Mouse (Mus musculus) intestine, postnatal 0 days (tissue): ENCODE measurements around the gene Saxo1. TPM values are rescaled to one million over a fixed set of nuclear protein-coding genes. Genes with fewer than 3 reads are reported as not detected.

ENCODE experiments used
- ATAC-seq: fragments of 200-750 bp; cut with Nextera tagmentation; 2 replicates; pipeline ENCODE4 v1.8.0; 2017; ENCODE audit warnings: mild to moderate bottlenecking, moderate TSS enrichment, moderate library complexity
- H3K27ac ChIP-seq: fragments of 300-500 bp; sonication (generic); 2 replicates; pipeline ENCODE4 v1.5.1; 2014; ENCODE audit warnings: mild to moderate bottlenecking, low read depth, low read length, moderate library complexity
- H3K27me3 ChIP-seq: fragments of 300-500 bp; sonication (generic); replicated peaks from 2 replicates; pipeline ENCODE4 v1.6.1; 2014; ENCODE audit warnings: low read length, mixed read lengths; ENCODE audit not compliant: control insufficient read depth, insufficient read depth
- H3K36me3 ChIP-seq: fragments of 300-500 bp; sonication (generic); 2 replicates; pipeline ENCODE4 v1.6.1; 2014; ENCODE audit warnings: mild to moderate bottlenecking, moderate library complexity; ENCODE audit not compliant: control insufficient read depth, insufficient read depth
- H3K4me1 ChIP-seq: fragments of 300-500 bp; sonication (generic); replicated peaks from 2 replicates; pipeline ENCODE4 v1.6.1; 2014; ENCODE audit warnings: antibody characterized with exemption, low read length, mixed read lengths; ENCODE audit not compliant: control insufficient read depth, insufficient read depth
- H3K4me2 ChIP-seq: fragments of 300-500 bp; sonication (generic); replicated peaks from 2 replicates; pipeline ENCODE4 v1.6.1; 2014; ENCODE audit warnings: low read depth, mild to moderate bottlenecking, moderate library complexity
- H3K4me3 ChIP-seq: fragments of 300-500 bp; sonication (generic); 2 replicates; pipeline ENCODE4 v1.5.1; 2014; ENCODE audit warnings: low read depth, low read length
- H3K9ac ChIP-seq: fragments of 300-500 bp; sonication (generic); 2 replicates; pipeline ENCODE4 v1.6.1; 2014; ENCODE audit warnings: mild to moderate bottlenecking, low read depth, low read length
- H3K9me3 ChIP-seq: fragments of 300-500 bp; sonication (generic); 2 replicates; pipeline ENCODE4 v1.6.1; 2016; ENCODE audit warnings: mixed run types; ENCODE audit not compliant: control insufficient read depth
- CTCF ChIP-seq: sonication (generic); IDR thresholded peaks from 2 replicates; pipeline ENCODE4 v1.5.1; 2016; ENCODE audit warnings: low read depth, mild to moderate bottlenecking, control low read depth, antibody characterized with exemption, moderate library complexity
- WGBS: fragments of 180-500 bp; shearing (Covaris S2); extraction: QIAGEN DNeasy Blood & Tissue Kit; methylation state at CpG from one replicate; pipeline ENCODE4 v1.1.7; 2014; 5-methylcytosine and 5-hydroxymethylcytosine counted together
- polyA plus RNA-seq: library from polyadenylated mRNA; unstranded; fragments of >200 nt; fragmentation: Nextera tagmentation; extraction: Ambion mirVana; gene quantifications from 2 replicates; pipeline ENCODE4 v1.2.1, GENCODE M21; 2015

Gene Saxo1
- polyA plus RNA-seq, 1 experiment from 2014 or later = not detected

DNA sequence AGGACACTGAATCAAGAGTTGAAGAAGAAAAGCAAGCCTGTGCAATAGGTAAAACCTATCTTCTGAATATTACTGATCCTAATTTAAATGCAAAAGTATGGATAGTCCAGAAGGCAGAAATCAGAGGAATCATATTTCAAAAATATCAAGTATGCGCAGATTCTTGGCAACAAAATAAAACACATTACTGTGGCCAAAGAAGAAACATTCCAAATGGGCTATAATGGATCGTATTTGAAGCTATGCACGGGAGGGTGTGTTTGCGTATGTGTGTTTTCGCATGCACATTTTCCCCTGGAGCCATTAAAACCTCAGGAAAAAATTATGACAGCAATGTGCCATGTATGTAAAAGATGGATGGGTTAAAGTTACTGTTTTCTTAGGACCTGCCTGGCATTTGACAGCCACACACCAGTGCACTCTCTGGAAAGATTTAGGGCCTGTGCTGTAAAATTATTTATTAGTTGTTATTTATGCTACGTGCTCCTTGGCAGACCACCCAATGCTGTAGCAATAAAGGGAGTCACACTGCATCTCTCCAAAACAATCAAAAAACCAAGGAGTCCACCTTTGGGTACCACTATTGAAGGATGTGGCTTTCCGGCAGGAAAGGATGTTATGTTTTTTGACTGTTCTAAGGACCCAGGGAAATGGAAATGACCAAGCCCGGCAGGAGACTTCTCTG is 24.6 kb downstream of the Saxo1 start:
- no peak overlapping the region for H3K27ac ChIP-seq
- no peak overlapping the region for H3K9ac ChIP-seq
- H3K4me1 ChIP-seq = no peaks in the 10 kb centered on the region
- no peak overlapping the region for H3K4me3 ChIP-seq
- H3K4me2 ChIP-seq = no peak overlapping the region
- WGBS = 73% methylated on average over 8 of the region's 8 CpGs
- no peak for ATAC-seq
- no peaks in the 10 kb centered on the region for H3K27me3 ChIP-seq
- H3K9me3 ChIP-seq = no peaks in the 10 kb centered on the region
- TF ChIP-seq CTCF = no peak
- H3K36me3 ChIP-seq = no peaks in the 10 kb centered on the region

DNA sequence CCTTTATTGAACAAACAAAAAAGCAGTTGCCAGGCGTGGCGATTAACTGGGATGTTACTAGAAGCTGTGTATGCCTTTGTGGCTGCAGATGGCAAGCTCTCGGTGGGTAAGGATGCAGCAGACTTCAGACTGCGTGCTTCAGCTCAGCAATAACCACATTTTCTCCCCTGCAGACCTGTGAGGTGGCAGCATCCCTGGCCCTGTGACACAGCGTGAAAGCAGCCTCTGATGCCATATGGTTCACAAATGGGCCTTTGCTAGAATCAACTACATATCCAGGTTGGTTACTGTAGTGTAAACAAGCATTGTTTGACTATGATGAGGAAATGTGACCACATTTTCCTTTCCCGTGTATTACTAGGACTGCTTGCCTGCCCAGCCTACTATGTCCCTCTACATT is 29.0 kb downstream of the Saxo1 start:
- no peak overlapping the region for H3K4me3 ChIP-seq
- no peak overlapping the region for H3K9ac ChIP-seq
- no peaks in the 10 kb centered on the region for H3K27me3 ChIP-seq
- WGBS = 75% methylated on average over 6 of the region's 6 CpGs
- no peaks in the 10 kb centered on the region for H3K4me1 ChIP-seq
- no peak overlapping the region for H3K27ac ChIP-seq
- H3K4me2 ChIP-seq = no peak overlapping the region
- ATAC-seq = no peak
- H3K36me3 ChIP-seq = no peaks in the 10 kb centered on the region
- no peaks in the 10 kb centered on the region for H3K9me3 ChIP-seq
- no peak for TF ChIP-seq CTCF

GRCm38 (mm10) chr4:86527162-86528136 is 30.7 kb downstream of the Saxo1 start:
- Histone ChIP-seq H3K27me3 (no peaks in the 10 kb centered on the region), H3K27ac (no peak overlapping the region), H3K4me3 (no peak overlapping the region), H3K4me1 (no peaks in the 10 kb centered on the region), H3K36me3 (no peaks in the 10 kb centered on the region), H3K9ac (no peak overlapping the region), H3K9me3 (no peaks in the 10 kb centered on the region), H3K4me2 (no peak overlapping the region)
- 66% methylated on average over 11 of the region's 11 CpGs for WGBS
- TF ChIP-seq CTCF = no peak
- no peak for ATAC-seq

DNA sequence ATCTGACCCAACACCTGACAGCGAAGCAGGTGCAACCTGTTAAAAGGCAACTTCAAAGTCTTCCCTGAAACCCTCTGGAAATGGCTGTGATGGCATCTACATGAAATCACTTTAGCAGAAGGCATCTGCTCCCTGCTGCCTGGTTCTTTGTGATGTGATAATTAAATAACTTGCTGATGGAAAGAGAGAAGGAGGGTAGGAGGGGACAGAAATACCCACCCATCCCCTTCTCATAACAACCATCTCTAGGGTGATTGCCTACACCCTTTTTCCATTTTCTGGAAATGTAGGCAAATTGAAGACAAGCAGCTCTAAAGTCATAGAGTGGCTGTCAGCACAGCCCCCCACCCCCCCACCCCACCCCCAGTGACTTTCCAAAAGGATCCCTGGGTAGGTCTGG is 33.6 kb downstream of the Saxo1 start:
- Histone ChIP-seq H3K4me3 (no peak overlapping the region), H3K27ac (no peak overlapping the region), H3K36me3 (no peaks in the 10 kb centered on the region), H3K4me1 (no peaks in the 10 kb centered on the region), H3K9me3 (no peaks in the 10 kb centered on the region), H3K4me2 (no peak overlapping the region), H3K9ac (no peak overlapping the region), H3K27me3 (no peaks in the 10 kb centered on the region)
- WGBS = 91% methylated on average over 1 of the region's 1 CpGs
- ATAC-seq = no peak
- TF ChIP-seq CTCF = no peak

DNA sequence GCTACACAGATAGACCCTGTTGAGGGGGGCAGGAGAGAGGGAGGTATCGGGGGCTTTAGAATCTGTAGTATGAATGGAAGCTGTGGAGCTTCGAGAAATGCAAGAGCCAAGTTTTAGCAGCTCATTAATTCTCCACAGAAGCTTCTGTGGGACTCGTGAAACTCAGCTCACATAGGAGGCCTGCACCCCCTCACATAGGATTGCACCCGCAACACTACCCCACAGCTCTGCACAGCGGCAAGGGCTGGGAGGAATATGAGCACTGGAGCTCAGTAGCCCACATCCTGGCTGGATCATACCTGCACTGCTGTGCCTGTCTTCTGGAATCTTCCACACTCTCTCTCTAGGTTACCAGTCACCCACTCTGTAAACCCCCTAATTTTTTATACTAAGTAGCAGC is 34.4 kb downstream of the Saxo1 start:
- ATAC-seq = no peak
- no peak overlapping the region for H3K4me3 ChIP-seq
- no peaks in the 10 kb centered on the region for H3K27me3 ChIP-seq
- H3K9ac ChIP-seq = no peak overlapping the region
- TF ChIP-seq CTCF = no peak
- no peaks in the 10 kb centered on the region for H3K4me1 ChIP-seq
- WGBS = 83% methylated on average over 5 of the region's 5 CpGs
- H3K27ac ChIP-seq = no peak overlapping the region
- H3K36me3 ChIP-seq = no peaks in the 10 kb centered on the region
- no peaks in the 10 kb centered on the region for H3K9me3 ChIP-seq
- H3K4me2 ChIP-seq = no peak overlapping the region

GRCm38 (mm10) chr4:86520695-86521094 is 37.4 kb downstream of the Saxo1 start:
- no peak for TF ChIP-seq CTCF
- no peaks in the 10 kb centered on the region for H3K4me1 ChIP-seq
- no peaks in the 10 kb centered on the region for H3K9me3 ChIP-seq
- no peaks in the 10 kb centered on the region for H3K36me3 ChIP-seq
- no peak overlapping the region for H3K9ac ChIP-seq
- H3K27ac ChIP-seq = no peak overlapping the region
- WGBS = 85% methylated on average over 12 of the region's 12 CpGs
- H3K4me2 ChIP-seq = no peak overlapping the region
- no peak overlapping the region for H3K4me3 ChIP-seq
- no peaks in the 10 kb centered on the region for H3K27me3 ChIP-seq
- ATAC-seq = no peak
